Mouse (Mus musculus) lung, adult 10 weeks (tissue): ENCODE data around the gene Haus7. TPM values are rescaled to one million over a fixed set of nuclear protein-coding genes. Genes with fewer than 3 reads are reported as not detected.

Source experiments
- polyA plus RNA-seq: library from polyadenylated mRNA; stranded (reverse); fragments of 350-450 nt; fragmentation: Illumina TruSeq; extraction: RNeasy Lipid Tissue Mini Kit (QIAGEN cat#74804); gene quantifications from one replicate; pipeline ENCODE4 v1.2.3, GENCODE M21; 2014; ENCODE audit warnings: low read depth, low replicate concordance; ENCODE audit not compliant: insufficient read depth

The Haus7 gene
- polyA plus RNA-seq = 17.1 TPM

DNA sequence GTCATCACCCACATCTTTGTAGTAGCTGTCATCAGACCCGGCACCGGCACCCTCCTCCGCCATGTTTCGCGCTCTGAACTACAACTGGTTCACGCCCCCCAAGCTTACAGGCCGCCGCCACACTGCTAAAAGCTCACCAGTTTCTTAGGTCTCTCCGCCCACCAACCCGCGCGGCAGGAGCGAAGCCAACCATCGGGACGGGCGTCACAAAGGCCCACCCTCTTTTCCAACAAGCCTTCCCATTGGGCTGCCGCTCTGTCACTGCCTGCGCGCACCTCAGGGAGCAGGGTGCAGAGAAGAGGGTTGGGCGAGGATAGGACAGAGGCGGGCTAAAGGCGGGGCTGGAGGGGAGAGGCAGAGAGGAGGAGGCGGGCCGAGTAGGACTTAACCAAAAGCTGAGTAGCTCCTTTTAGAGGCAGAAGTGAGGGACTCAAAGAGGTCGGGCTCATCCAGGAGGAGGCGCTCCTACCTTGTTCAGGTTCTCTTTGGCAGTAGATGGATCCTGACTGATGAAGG is at the start of gene Haus7:
Gene Haus7, minus strand, starts transcription at position 168 of the 516 bp plus-strand sequence.

DNA sequence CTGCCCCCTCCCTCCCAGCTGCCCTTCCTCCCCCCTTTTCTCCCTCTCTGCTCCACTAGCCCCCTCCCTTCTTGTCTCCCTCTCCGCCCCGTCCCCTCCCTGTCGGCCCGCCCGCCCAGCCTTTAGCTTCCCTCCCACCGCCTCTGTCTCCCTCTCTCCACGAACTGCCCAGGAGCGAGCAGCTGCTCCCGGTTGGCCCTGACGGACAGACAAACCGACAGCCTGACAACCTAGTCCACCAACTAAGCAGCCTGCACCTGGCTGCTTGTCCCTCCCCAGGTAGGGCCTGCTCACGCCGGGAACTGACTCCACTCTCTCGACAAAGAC is 24.6 kb upstream of the Haus7 start, which contains the start of gene Bgn:
Gene Bgn, plus strand, starts transcription at position 119 of the 327 bp plus-strand sequence.

DNA sequence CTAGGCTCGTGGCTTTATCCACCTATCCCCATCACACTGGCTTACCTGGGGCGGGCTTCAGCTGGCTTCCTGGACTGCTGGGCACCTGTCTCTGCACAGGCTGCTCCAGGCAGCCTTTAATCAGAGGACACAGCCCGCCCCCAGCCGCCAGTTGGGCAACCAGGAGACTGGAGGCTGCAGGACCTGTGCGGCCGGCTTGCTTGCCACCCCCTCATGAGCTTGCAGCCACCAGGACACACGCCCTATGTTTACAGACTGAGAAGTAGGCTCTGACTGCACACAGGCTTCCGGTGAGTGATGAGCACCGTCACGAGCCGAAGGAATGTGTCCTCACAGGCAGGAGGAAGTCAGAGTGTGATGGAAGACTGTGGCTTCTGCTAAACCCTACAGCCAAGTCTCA is 23.6 kb downstream of the Haus7 start, which contains the start of gene Trex2:
Gene Trex2, minus strand, starts transcription at position 93 of the 400 bp plus-strand sequence.

DNA sequence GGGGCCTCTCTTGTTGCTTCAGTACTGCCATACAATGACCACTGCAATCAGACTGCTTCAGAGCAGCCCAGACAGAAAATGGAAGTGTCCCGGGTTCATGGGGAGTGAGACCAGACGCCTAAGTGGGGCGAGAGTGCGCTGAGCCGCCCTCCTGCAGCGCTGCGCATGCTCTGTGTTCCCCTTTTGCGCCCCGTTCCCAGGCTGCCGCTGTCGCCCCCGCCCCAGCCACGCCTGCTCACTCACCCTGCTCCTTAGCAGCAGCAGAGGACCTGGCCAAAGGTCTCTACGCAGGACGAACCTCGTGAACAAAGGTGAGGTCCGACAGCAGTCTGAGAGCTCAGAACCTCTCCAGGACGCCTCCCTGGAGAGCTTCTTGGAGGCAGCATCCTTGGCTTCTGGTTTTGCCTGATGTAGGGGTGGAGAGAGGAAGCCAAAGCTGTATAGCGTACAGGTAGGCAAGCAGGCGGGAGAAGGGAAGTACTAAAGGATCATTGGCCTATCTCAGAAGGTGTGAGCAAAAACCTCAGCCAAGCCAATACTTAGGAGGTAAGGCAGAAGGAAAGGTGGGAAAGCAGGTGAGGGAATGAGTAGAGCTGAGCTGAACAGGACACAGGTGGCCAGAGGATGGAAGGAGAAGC is 47.8 kb downstream of the Haus7 start, which contains the start of gene Zfp92:
Gene Zfp92, plus strand, starts transcription at position 217 of the 638 bp plus-strand sequence.

DNA sequence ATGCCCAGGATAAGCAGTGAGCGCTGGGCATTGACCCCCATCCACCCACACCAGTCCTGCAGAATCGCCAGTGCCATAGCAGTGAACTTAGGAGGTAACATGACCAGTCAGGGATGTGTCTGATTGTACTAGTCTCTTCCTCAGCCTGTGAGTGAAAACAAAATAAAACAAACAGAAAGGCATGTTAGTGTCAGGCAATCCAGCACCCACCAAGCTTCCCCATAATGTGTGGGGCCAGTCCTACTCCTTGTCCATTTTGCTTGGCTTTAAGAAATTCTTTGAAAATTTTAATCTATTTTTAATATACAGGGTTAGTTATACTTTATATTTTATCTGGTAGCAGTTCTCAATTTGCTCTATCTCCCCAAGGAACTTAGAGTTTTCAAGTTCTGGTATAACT is 60.2 kb downstream of the Haus7 start, which contains the start of gene Gm18336:
Gene Gm18336, minus strand, starts transcription at position 101 of the 400 bp plus-strand sequence.

Other genes with a start within 250 kb of the Haus7 start
- gene Xlr4b, start 244.7 kb downstream of the Haus7 start, polyA plus RNA-seq = 3.0 TPM
- gene F8a, start 230.8 kb downstream of the Haus7 start, polyA plus RNA-seq = 6.4 TPM
- gene Xlr4c, start 215.9 kb downstream of the Haus7 start, polyA plus RNA-seq = 1.5 TPM
- not detected for gene Xlr3c, start 193.7 kb downstream of the Haus7 start, polyA plus RNA-seq
- not detected for gene Xlr5a, start 166.1 kb downstream of the Haus7 start, polyA plus RNA-seq
- gene Xlr5c, start 166.1 kb downstream of the Haus7 start, polyA plus RNA-seq = not detected
- gene Gm45015, start 122.2 kb downstream of the Haus7 start, polyA plus RNA-seq = not detected
- gene Zfp275, start 116.4 kb downstream of the Haus7 start, polyA plus RNA-seq = 4.8 TPM
- not detected for gene Gm18336, start 60.3 kb downstream of the Haus7 start, polyA plus RNA-seq
- not detected for gene Zfp92, start 47.9 kb downstream of the Haus7 start, polyA plus RNA-seq
- 0.49 TPM for gene Trex2, start 23.7 kb downstream of the Haus7 start, polyA plus RNA-seq
- gene Bgn, start 24.6 kb upstream of the Haus7 start, polyA plus RNA-seq = 361 TPM
- gene Atp2b3, start 44.0 kb upstream of the Haus7 start, polyA plus RNA-seq = not detected
- 0.51 TPM for gene Dusp9, start 180.4 kb upstream of the Haus7 start, polyA plus RNA-seq
- 4.1 TPM for gene Pnck, start 201.1 kb upstream of the Haus7 start, polyA plus RNA-seq
- gene Slc6a8, start 214.1 kb upstream of the Haus7 start, polyA plus RNA-seq = 19.4 TPM